ENCODE assay signal across 9 mouse cellular contexts in genomic region chr17:30590417-30591198, GRCm38 (mm10). TPM values are rescaled to one million over a fixed set of nuclear protein-coding genes. Genes with fewer than 3 reads are reported as not detected.
DNase-seq lines count a peak whose midpoint lies in the region; ATAC-seq and TF ChIP-seq lines count a peak whose summit lies in the region.
"Had no signal": no experiment of that assay in that cellular context is flagged by ENCODE, and none has a peak within 500 bp of the region (broad histone marks: within the 10 kb centered on the region; RNA-seq: fewer than 3 reads in every experiment).

No protein-coding gene starts in this region.

- 71% methylated on average over 17 of the region's 17 CpGs for WGBS in liver, adult 2 months
- 66% methylated on average over 17 of the region's 17 CpGs for WGBS in liver, embryonic 12.5 days (ENCODE audit: insufficient replicate concordance)
- 26% methylated on average over 17 of the region's 17 CpGs for WGBS in hindbrain, embryonic 16.5 days
- 41% methylated on average over 17 of the region's 17 CpGs for WGBS in midbrain, embryonic 13.5 days
- WGBS in stomach, postnatal 0 days: 54% methylated on average over 17 of the region's 17 CpGs

- no peak for ATAC-seq in liver, embryonic 12.5 days
- peak; percentile 45; the same call in 1 of the 2 replicates for ATAC-seq in hindbrain, embryonic 16.5 days
- peak; percentile 40 for ATAC-seq in midbrain, embryonic 13.5 days
- peak; percentile 63 for ATAC-seq in stomach, postnatal 0 days (ENCODE audit: low FRiP score, low TSS enrichment)

- TF ChIP-seq POLR2A in liver, adult 2 months (IDR thresholded peaks at IDR 0.05; ENCODE audit: extremely low read depth, insufficient read depth, low read length): no peak

- H3K79me2 ChIP-seq in liver, adult 2 months (ENCODE audit: control insufficient read depth, insufficient read depth, low read length): no peaks in the 10 kb centered on the region

- H3K36me3 ChIP-seq in liver, adult 2 months (ENCODE audit: control insufficient read depth, insufficient read depth, low read length): peaks cover 24% of the 10 kb centered on the region
- H3K36me3 ChIP-seq in liver, embryonic 12.5 days: peaks cover 45% of the 10 kb centered on the region
- peaks cover 3% of the 10 kb centered on the region; the same call in 1 of the 2 replicates for H3K36me3 ChIP-seq in hindbrain, embryonic 16.5 days (ENCODE audit: control insufficient read depth, insufficient read depth, low read length)
- peaks cover 12% of the 10 kb centered on the region; the same call in 1 of the 2 replicates for H3K36me3 ChIP-seq in midbrain, embryonic 13.5 days
- H3K36me3 ChIP-seq in stomach, postnatal 0 days (ENCODE audit: control insufficient read depth, insufficient read depth, low read length): peaks cover 10% of the 10 kb centered on the region

- no peaks in the 10 kb centered on the region for H3K27me3 ChIP-seq in liver, adult 2 months (ENCODE audit: control insufficient read depth, insufficient read depth, low read length)
- H3K27me3 ChIP-seq in liver, embryonic 12.5 days (replicated peaks): no peaks in the 10 kb centered on the region
- no peaks in the 10 kb centered on the region for H3K27me3 ChIP-seq in hindbrain, embryonic 16.5 days (replicated peaks; ENCODE audit: control insufficient read depth, insufficient read depth, low read length)
- no peaks in the 10 kb centered on the region for H3K27me3 ChIP-seq in midbrain, embryonic 13.5 days
- H3K27me3 ChIP-seq in stomach, postnatal 0 days (ENCODE audit: control insufficient read depth, insufficient read depth, low read length): no peaks in the 10 kb centered on the region
- H3K27me3 ChIP-seq: embryonic facial prominence, embryonic 15.5 days had no signal

- peak; percentile 39 for DNase-seq in liver, adult 2 months (ENCODE audit: extremely low read depth, low read depth, low spot score)
- DNase-seq in adipocyte (ENCODE audit: low spot score): peak; percentile 47
- peak; percentile 50 for DNase-seq in embryo, embryonic 9.5 days (ENCODE audit: extremely low spot score)
- DNase-seq in left cerebral cortex, adult 11 months (ENCODE audit: low spot score): peak; percentile 69
- peak; percentile 61 for DNase-seq in stomach, postnatal 0 days (ENCODE audit: low spot score)

- no peak for TF ChIP-seq EP300 in stomach, postnatal 0 days (optimal IDR thresholded peaks at IDR 0.05)

- H3K4me1 ChIP-seq in liver, adult 2 months (ENCODE audit: control insufficient read depth, insufficient read depth, low read length): no peaks in the 10 kb centered on the region
- 0 out of 2 replicates have a peak, but pooled peaks cover 2% of the 10 kb centered on the region for H3K4me1 ChIP-seq in liver, embryonic 12.5 days
- no peaks in the 10 kb centered on the region for H3K4me1 ChIP-seq in hindbrain, embryonic 16.5 days (ENCODE audit: control insufficient read depth, insufficient read depth, low read depth, low read length)
- H3K4me1 ChIP-seq in midbrain, embryonic 13.5 days (replicated peaks): peaks cover 20% of the 10 kb centered on the region
- H3K4me1 ChIP-seq in stomach, postnatal 0 days (replicated peaks; ENCODE audit: control insufficient read depth, insufficient read depth): no peaks in the 10 kb centered on the region
- H3K4me1 ChIP-seq: embryonic facial prominence, embryonic 15.5 days had no signal

- no peak overlapping the region for H3K27ac ChIP-seq in liver, adult 2 months (replicated peaks; ENCODE audit: insufficient read depth, low read depth, low read length)
- H3K27ac ChIP-seq in liver, embryonic 12.5 days: no peak overlapping the region
- no peak overlapping the region for H3K27ac ChIP-seq in hindbrain, embryonic 16.5 days (ENCODE audit: low read depth, low read length)
- H3K27ac ChIP-seq in midbrain, embryonic 13.5 days: no peak overlapping the region
- H3K27ac ChIP-seq in stomach, postnatal 0 days (replicated peaks): no peak overlapping the region
- H3K27ac ChIP-seq: embryonic facial prominence, embryonic 15.5 days had no signal

- H3K9ac ChIP-seq in liver, adult 2 months (ENCODE audit: low read depth, low read length): no peak overlapping the region
- H3K9ac ChIP-seq in liver, embryonic 12.5 days: no peak overlapping the region
- no peak overlapping the region for H3K9ac ChIP-seq in hindbrain, embryonic 16.5 days (ENCODE audit: low read depth, low read length)
- H3K9ac ChIP-seq in midbrain, embryonic 13.5 days (replicated peaks): no peak overlapping the region
- no peak overlapping the region for H3K9ac ChIP-seq in stomach, postnatal 0 days (ENCODE audit: low read length)
- H3K9ac ChIP-seq: embryonic facial prominence, embryonic 15.5 days had no signal

- H3K9me3 ChIP-seq in liver, embryonic 12.5 days (replicated peaks): no peaks in the 10 kb centered on the region
- H3K9me3 ChIP-seq in hindbrain, embryonic 16.5 days (ENCODE audit: control insufficient read depth, low read length): no peaks in the 10 kb centered on the region
- H3K9me3 ChIP-seq in midbrain, embryonic 13.5 days: no peaks in the 10 kb centered on the region
- H3K9me3 ChIP-seq in stomach, postnatal 0 days (ENCODE audit: control insufficient read depth, low read length): no peaks in the 10 kb centered on the region
- H3K9me3 ChIP-seq: embryonic facial prominence, embryonic 15.5 days had no signal

- H3K4me2 ChIP-seq in liver, embryonic 12.5 days: no peak overlapping the region
- H3K4me2 ChIP-seq in hindbrain, embryonic 16.5 days (ENCODE audit: low read length): 0 out of 2 replicates have a peak overlapping the region, but pooled peaks have one; percentile 9
- peak overlapping the region; percentile 7; the same call in 1 of the 2 replicates for H3K4me2 ChIP-seq in midbrain, embryonic 13.5 days (replicated peaks)
- H3K4me2 ChIP-seq in stomach, postnatal 0 days (replicated peaks; ENCODE audit: low read depth): no peak overlapping the region
- H3K4me2 ChIP-seq: embryonic facial prominence, embryonic 15.5 days had no signal

- no peak overlapping the region for H3K4me3 ChIP-seq in liver, adult 2 months (ENCODE audit: insufficient read depth, low read depth, low read length)
- H3K4me3 ChIP-seq in liver, embryonic 12.5 days: no peak overlapping the region
- no peak overlapping the region for H3K4me3 ChIP-seq in hindbrain, embryonic 16.5 days (ENCODE audit: low read length)
- no peak overlapping the region for H3K4me3 ChIP-seq in midbrain, embryonic 13.5 days (replicated peaks)
- no peak overlapping the region for H3K4me3 ChIP-seq in stomach, postnatal 0 days (ENCODE audit: low read depth, low read length)
- H3K4me3 ChIP-seq: embryonic facial prominence, embryonic 15.5 days had no signal

- peak; percentile 30; the same call in 1 of the 2 replicates for TF ChIP-seq CTCF in liver, adult 2 months (IDR thresholded peaks at IDR 0.05; ENCODE audit: low read depth, low read length)
- TF ChIP-seq CTCF in stomach, postnatal 0 days (IDR thresholded peaks at IDR 0.05; ENCODE audit: low read depth): peak; percentile 80

RNA-seq across cellular contexts. Expression of gene Btbd9, which starts 14.3 kb away (rescaled TPM):
- total RNA-seq in liver, adult 2 months (2014; rRNA removed): 12.8 and 14.7 TPM in 2 replicates
- polyA plus RNA-seq in liver, adult 2 months (2012; rRNA removed): 12.7 and 15.8 TPM in 2 replicates
- polyA plus RNA-seq in liver, embryonic 12.5 days (2016; fragmentation: Nextera tagmentation; extraction: Ambion mirVana): 18.9 and 21.6 TPM in 2 replicates
- polyA plus RNA-seq in hindbrain, embryonic 16.5 days (2015; fragmentation: Nextera tagmentation; extraction: Ambion mirVana): 135 TPM in 2 replicates
- polyA plus RNA-seq in midbrain, embryonic 13.5 days (2015; fragmentation: Nextera tagmentation; extraction: Ambion mirVana): 137 and 160 TPM in 2 replicates
- polyA plus RNA-seq in stomach, postnatal 0 days (2015; fragmentation: Nextera tagmentation; extraction: Ambion mirVana): 32.9 and 34.6 TPM in 2 replicates

RNA-seq across cellular contexts. Expression of gene Dnah8, which starts 33.5 kb away (rescaled TPM):
- total RNA-seq in liver, adult 2 months (2014; rRNA removed): 0.13 and 0.18 TPM in 2 replicates
- polyA plus RNA-seq in liver, adult 2 months (2012; rRNA removed): 0.15 and 0.20 TPM in 2 replicates
- polyA plus RNA-seq in liver, embryonic 12.5 days (2016; fragmentation: Nextera tagmentation; extraction: Ambion mirVana): 2.4 and 3.1 TPM in 2 replicates
- polyA plus RNA-seq in hindbrain, embryonic 16.5 days (2015; fragmentation: Nextera tagmentation; extraction: Ambion mirVana): 1.7 and 2.4 TPM in 2 replicates
- polyA plus RNA-seq in midbrain, embryonic 13.5 days (2015; fragmentation: Nextera tagmentation; extraction: Ambion mirVana): 1.6 and 2.2 TPM in 2 replicates
- polyA plus RNA-seq in stomach, postnatal 0 days (2015; fragmentation: Nextera tagmentation; extraction: Ambion mirVana): 0.47 and 0.92 TPM in 2 replicates

RNA-seq across cellular contexts. Expression of gene Glo1, which starts 36.1 kb away (rescaled TPM):
- total RNA-seq in liver, adult 2 months (2014; rRNA removed): 384 and 388 TPM in 2 replicates
- 229 and 239 TPM in 2 replicates for polyA plus RNA-seq in liver, adult 2 months (2012; rRNA removed)
- 292 and 300 TPM in 2 replicates for polyA plus RNA-seq in liver, embryonic 12.5 days (2016; fragmentation: Nextera tagmentation; extraction: Ambion mirVana)
- polyA plus RNA-seq in hindbrain, embryonic 16.5 days (2015; fragmentation: Nextera tagmentation; extraction: Ambion mirVana): 170 and 172 TPM in 2 replicates
- polyA plus RNA-seq in midbrain, embryonic 13.5 days (2015; fragmentation: Nextera tagmentation; extraction: Ambion mirVana): 156 and 162 TPM in 2 replicates
- polyA plus RNA-seq in stomach, postnatal 0 days (2015; fragmentation: Nextera tagmentation; extraction: Ambion mirVana): 172 and 190 TPM in 2 replicates

Comparison
In these comparisons a context has a peak if more than half of its experiments do, and no peak if none do; other contexts are left out.
1. H3K4me2 ChIP-seq: peak in hindbrain, embryonic 16.5 days (single experiment) and midbrain, embryonic 13.5 days (single experiment); none in liver, embryonic 12.5 days (single experiment) and stomach, postnatal 0 days (single experiment).
2. Peak in every context shown above with its lines, with median percentiles within 50 percentile points of each other: DNase-seq.